Mouse (Mus musculus) urinary bladder, adult 2 months (tissue): ENCODE data around the gene 2200002D01Rik. TPM values are rescaled to one million over a fixed set of nuclear protein-coding genes. Genes with fewer than 3 reads are reported as not detected.
A peak's percentile ranks its signal among the peaks of the same experiment; 100 is the strongest.
"Not testable (repeated sequence)": the region's sequence is repeated elsewhere in the genome, so short reads cannot be mapped to it uniquely, and the experiment has no call there.

Experiments used
- DNase-seq: peaks from one replicate; pipeline ENCODE4 v3.0.0; 2022; ENCODE audit warnings: low spot score
- polyA plus RNA-seq: library from polyadenylated mRNA; depleted of rRNA; stranded (reverse); fragments of >200 nt; gene quantifications from 2 replicates; pipeline ENCODE4 v1.2.3, GENCODE M21; 2012

Gene 2200002D01Rik
- polyA plus RNA-seq, 1 experiment: 144 TPM

- not testable (repeated sequence) for DNase-seq
These were observed 10.7 kb downstream of the 2200002D01Rik start for GRCm38 (mm10) chr7:29237596-29237995.

- DNase-seq: no peak
These were observed 11.7 kb downstream of the 2200002D01Rik start for GRCm38 (mm10) chr7:29236593-29236992.

- DNase-seq: no peak
These were observed 13.6 kb downstream of the 2200002D01Rik start for GRCm38 (mm10) chr7:29234661-29235060.

GRCm38 (mm10) chr7:29233745-29234144 lies 14.5 kb downstream of the 2200002D01Rik start:
- DNase-seq: no peak

- DNase-seq: peak; percentile 42
These were observed 15.8 kb downstream of the 2200002D01Rik start, which contains the start of gene Kcnk6 for GRCm38 (mm10) chr7:29232247-29233013. Gene Kcnk6, minus strand, starts transcription at chr7:29232515.

- DNase-seq: no peak
These were observed 16.7 kb downstream of the 2200002D01Rik start for GRCm38 (mm10) chr7:29231517-29231916.

GRCm38 (mm10) chr7:29230560-29230959 lies 17.7 kb downstream of the 2200002D01Rik start:
- DNase-seq: no peak

- DNase-seq: no peak
These were observed 20.1 kb downstream of the 2200002D01Rik start for GRCm38 (mm10) chr7:29228202-29228601.

GRCm38 (mm10) chr7:29225520-29225919 lies 22.7 kb downstream of the 2200002D01Rik start:
- DNase-seq: no peak

- no peak for DNase-seq
These were observed 23.4 kb downstream of the 2200002D01Rik start for GRCm38 (mm10) chr7:29224756-29225394.

GRCm38 (mm10) chr7:29214846-29215245 lies 33.4 kb downstream of the 2200002D01Rik start:
- DNase-seq: no peak

- DNase-seq: no peak
These were observed 34.0 kb downstream of the 2200002D01Rik start for GRCm38 (mm10) chr7:29214236-29214635.

GRCm38 (mm10) chr7:29213675-29214082 lies 34.6 kb downstream of the 2200002D01Rik start, which contains the start of gene Catsperg1:
Gene Catsperg1, minus strand, starts transcription at chr7:29214035.
- no peak for DNase-seq

GRCm38 (mm10) chr7:29212775-29213560 lies 35.3 kb downstream of the 2200002D01Rik start:
- DNase-seq: not testable (repeated sequence)

GRCm38 (mm10) chr7:29212199-29212765 lies 36.0 kb downstream of the 2200002D01Rik start:
- no peak for DNase-seq

- DNase-seq: peak; percentile 59
These were observed 36.7 kb downstream of the 2200002D01Rik start for GRCm38 (mm10) chr7:29211415-29212198.

- not testable (repeated sequence) for DNase-seq
These were observed 37.3 kb downstream of the 2200002D01Rik start for GRCm38 (mm10) chr7:29211013-29211412.

- no peak for DNase-seq
These were observed 45.7 kb downstream of the 2200002D01Rik start for GRCm38 (mm10) chr7:29202577-29202976.
